Mouse (Mus musculus): ENCODE data around the gene Gm4027.
"Not testable (repeated sequence)": the region's sequence is repeated elsewhere in the genome, so short reads cannot be mapped to it uniquely, and the experiment has no call there.

The Gm4027 gene

DNA sequence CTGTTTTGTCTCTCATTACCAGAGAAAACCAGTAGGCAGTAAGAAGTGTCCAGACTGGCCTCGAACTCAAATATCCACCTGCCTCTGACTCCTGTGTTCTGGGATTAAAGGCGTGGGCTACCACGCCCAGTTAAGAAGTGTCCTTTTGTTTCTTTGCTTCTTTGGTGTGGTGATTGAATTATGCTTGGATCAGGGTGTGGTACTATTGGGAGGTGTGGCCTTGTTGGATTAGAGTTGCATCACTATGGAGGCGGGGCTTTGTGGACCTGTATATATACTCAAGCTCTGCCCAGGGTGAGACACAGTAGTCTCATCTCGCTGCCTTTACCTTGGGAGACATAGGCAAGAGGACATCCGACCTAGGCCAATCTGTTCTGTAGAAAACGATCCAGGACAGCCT, at the start of gene Gm4027:
Gene Gm4027 (plus strand): TSS at position 301 of the 400 bp plus-strand sequence.
- not testable (repeated sequence) for DNase-seq (ENCODE audit: extremely low read depth, low read depth, low spot score)

DNA sequence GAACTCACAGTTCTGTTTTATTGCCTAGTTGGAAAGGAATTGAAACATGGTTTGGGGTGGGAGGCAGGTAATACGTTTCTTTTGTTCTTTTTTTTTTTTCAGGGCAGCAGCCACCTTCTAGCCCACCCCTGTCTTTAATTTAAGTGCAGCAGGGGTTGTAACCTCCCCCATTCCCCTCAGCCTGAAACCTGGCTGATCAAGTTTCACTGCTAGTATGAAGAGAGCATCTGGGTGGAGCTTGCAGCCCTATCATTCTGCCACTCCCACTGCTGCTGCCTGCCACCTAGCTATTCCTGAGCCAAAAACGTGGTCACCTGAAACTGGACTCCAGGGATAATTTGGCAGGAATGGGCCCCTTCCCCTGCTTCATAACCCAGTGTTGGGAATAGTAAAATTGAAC, 17.3 kb upstream of the Gm4027 start:
- not testable (repeated sequence) for DNase-seq (ENCODE audit: extremely low read depth, low read depth, low spot score)

DNA sequence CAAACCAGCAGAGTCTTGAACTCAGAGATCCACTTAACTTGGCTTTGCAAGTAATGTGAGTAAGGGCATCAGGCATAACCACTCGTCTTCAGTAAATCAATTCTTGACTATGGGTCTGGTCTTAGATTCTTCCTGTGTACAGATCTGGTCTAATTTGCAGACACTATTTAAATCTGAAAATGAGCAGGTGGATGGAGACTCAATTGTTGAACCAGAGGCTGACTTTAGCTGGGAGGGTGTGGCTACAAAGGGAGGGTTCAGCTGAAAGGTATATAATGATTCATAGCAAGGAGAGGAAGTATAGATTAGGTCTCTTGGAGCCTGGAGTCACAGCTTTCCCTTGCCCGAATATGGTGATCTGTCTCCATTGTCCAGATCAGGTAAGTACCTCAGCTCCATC, 16.3 kb upstream of the Gm4027 start, which contains the start of gene Oog1:
Gene Oog1 (plus strand): TSS at position 301 of the 400 bp plus-strand sequence.
- DNase-seq (ENCODE audit: extremely low read depth, low read depth, low spot score), result not testable (repeated sequence)

DNA sequence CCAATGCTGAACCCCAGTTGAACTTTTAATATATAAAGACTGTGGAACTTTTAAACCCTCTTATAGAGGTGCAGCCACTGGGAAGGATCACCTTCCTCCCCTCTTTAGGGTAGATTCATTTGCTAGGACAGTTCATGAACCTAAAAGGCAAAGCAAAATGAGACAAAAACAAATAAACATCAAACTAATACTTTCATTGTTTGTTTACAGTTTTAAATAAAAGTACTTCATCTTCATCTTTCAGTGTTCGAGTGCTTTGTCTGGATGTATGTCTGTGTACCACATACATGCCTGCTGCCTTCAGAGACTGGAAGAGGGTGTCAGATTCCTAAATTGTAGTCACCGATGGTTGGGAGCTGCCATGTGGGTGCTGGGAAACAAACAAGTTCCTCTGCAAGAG, 25.9 kb downstream of the Gm4027 start, which contains the start of gene Gm16381:
Gene Gm16381 (minus strand): TSS at position 101 of the 400 bp plus-strand sequence.
- DNase-seq (ENCODE audit: extremely low read depth, low read depth, low spot score), result not testable (repeated sequence)

DNA sequence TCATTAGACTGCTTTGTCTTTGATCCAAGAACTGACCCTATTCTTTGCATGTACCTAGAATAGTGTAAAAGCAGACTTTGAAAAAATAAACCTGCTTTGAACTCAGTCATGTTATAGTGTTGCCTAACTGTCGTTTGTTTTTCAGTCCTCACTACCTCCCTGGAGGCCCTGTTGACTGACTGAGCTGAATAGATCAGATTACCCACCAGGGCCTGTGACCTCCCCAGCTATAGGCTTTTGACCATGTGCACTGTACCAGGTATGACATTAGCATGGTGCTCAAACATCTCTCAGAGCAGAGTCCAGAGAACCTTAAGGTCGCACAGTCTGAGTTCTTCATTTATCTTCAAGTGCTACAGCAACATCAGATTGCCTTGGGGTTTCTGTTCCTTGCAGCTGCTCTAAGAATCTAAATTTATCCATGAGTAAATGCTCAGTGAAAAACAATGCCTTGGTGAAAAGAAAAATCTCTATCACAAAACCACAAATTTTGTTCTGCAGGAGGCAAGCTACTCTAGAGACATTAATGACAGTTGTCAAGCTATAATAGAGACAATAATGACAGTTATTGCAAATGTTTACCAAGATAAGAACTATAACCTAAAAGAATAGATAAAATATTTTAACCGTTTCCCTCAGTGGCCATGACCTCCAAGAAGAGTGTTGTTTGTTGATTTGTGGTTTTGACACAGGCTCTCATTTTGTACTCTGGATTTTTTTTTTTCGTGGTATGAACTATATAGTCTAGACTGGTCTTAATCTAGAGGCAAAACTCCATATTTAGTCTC, 34.4 kb downstream of the Gm4027 start:
- not testable (repeated sequence) for DNase-seq (ENCODE audit: extremely low read depth, low read depth, low spot score)
